Mouse (Mus musculus) forebrain, postnatal 0 days (tissue): ENCODE data around the gene Cd80. TPM values are rescaled to one million over a fixed set of nuclear protein-coding genes. Genes with fewer than 3 reads are reported as not detected.

Experiments used
- ATAC-seq: fragments of 200-750 bp; cut with Nextera tagmentation; 2 replicates; pipeline ENCODE4 v1.8.0; 2017; ENCODE audit warnings: mild to moderate bottlenecking, moderate library complexity
- DNase-seq: peaks from one replicate; pipeline ENCODE4 v3.0.0-alpha.2; 2015
- H3K27ac ChIP-seq: fragments of 300-500 bp; sonication (generic); 2 replicates; pipeline ENCODE4 v1.5.1; 2014; ENCODE audit warnings: low read depth, mild to moderate bottlenecking, antibody characterized with exemption, low read length, moderate library complexity, mixed read lengths
- H3K27me3 ChIP-seq: fragments of 300-500 bp; sonication (generic); 2 replicates; pipeline ENCODE4 v1.6.1; 2014; ENCODE audit warnings: mild to moderate bottlenecking, low read length, mixed read lengths; ENCODE audit not compliant: insufficient read depth
- H3K36me3 ChIP-seq: fragments of 300-500 bp; sonication (generic); 2 replicates; pipeline ENCODE4 v1.6.1; 2014; ENCODE audit warnings: mild to moderate bottlenecking, moderate library complexity; ENCODE audit not compliant: insufficient read depth
- H3K4me1 ChIP-seq: fragments of 300-500 bp; sonication (generic); 2 replicates; pipeline ENCODE4 v1.6.1; 2014; ENCODE audit warnings: antibody characterized with exemption; ENCODE audit not compliant: insufficient read depth
- H3K4me2 ChIP-seq: fragments of 300-500 bp; sonication (generic); 2 replicates; pipeline ENCODE4 v1.6.1; 2014; ENCODE audit warnings: low read depth, mild to moderate bottlenecking, moderate library complexity
- H3K4me3 ChIP-seq: fragments of 300-500 bp; sonication (generic); 2 replicates; pipeline ENCODE4 v1.5.1; 2014; ENCODE audit warnings: low read depth, low read length, mixed read lengths
- H3K9ac ChIP-seq: fragments of 300-500 bp; sonication (generic); 2 replicates; pipeline ENCODE4 v1.6.1; 2014; ENCODE audit warnings: mild to moderate bottlenecking
- H3K9me3 ChIP-seq: fragments of 300-500 bp; sonication (generic); 2 replicates; pipeline ENCODE4 v1.6.1; 2016; ENCODE audit warnings: low read length
- CTCF ChIP-seq: sonication (generic); IDR thresholded peaks from 2 replicates; pipeline ENCODE4 v1.5.1; 2016; ENCODE audit warnings: antibody characterized with exemption, control low read depth, low read depth
- WGBS: fragments of 180-500 bp; shearing (Covaris S2); extraction: QIAGEN DNeasy Blood & Tissue Kit; methylation state at CpG from one replicate; pipeline ENCODE4 v1.1.7; 2014; 5-methylcytosine and 5-hydroxymethylcytosine counted together
- polyA plus RNA-seq: library from polyadenylated mRNA; unstranded; fragments of >200 nt; fragmentation: Nextera tagmentation; extraction: Ambion mirVana; gene quantifications from 2 replicates; pipeline ENCODE4 v1.2.1, GENCODE M21; 2015
- total RNA-seq: library from RNA; depleted of rRNA; stranded (reverse); fragments of >200 nt; gene quantifications from 2 replicates; pipeline ENCODE4 v1.2.3, GENCODE M21; 2014

Gene Cd80
- total and polyA plus RNA-seq, 2 experiments from 2014 or later, result 0.25 to 0.86 TPM

GRCm38 (mm10) chr16:38466089-38466488, 10.7 kb downstream of the Cd80 start:
- Histone ChIP-seq H3K27ac (no peak overlapping the region), H3K9ac (no peak overlapping the region), H3K4me3 (no peak overlapping the region), H3K36me3 (no peaks in the 10 kb centered on the region), H3K4me1 (no peaks in the 10 kb centered on the region), H3K4me2 (no peak overlapping the region), H3K27me3 (no peaks in the 10 kb centered on the region), H3K9me3 (no peaks in the 10 kb centered on the region)
- TF ChIP-seq CTCF, result no peak
- ATAC-seq (no peak), DNase-seq (no peak)
- WGBS, result 81% methylated on average over 4 of the region's 4 CpGs

DNA sequence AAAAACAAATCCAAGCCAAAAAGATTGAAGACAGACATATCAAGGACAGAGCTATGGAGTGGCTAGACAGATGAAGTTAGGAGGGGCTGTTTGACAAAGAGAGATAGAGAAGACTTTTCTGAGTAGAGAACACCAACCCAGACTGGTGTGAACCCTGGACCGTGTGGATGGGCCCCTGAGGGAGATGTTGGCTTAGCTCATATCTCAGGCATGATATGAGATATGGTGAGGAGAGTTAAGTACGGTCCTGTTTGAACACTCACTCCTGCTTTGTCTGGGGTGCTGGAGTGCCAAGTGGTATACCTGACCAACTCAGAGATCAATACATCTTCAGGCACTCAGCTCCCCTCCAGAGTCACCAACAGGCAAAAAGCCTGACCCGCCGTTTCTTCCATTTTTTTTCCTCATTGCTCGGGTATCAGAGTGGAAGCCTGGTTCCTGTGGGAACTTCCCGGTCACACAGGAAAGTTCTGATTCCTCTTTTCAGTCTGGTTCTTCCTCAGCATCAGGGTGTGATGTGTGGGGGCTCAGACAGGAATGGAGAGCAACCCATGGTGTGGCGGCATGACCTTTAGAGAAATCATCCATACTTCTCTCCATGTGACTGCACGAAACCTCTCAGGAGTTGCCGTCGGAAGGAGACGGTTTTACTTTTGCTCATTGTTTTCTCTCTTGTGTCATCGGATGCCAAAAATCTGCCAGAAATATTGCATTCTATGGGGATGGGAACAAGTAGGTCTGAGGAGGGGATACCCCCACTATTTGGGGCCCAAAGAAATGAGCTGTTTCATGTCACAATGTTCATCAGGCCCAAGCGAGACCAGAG, 11.9 kb downstream of the Cd80 start:
- Histone ChIP-seq H3K4me2 (no peak overlapping the region), H3K36me3 (no peaks in the 10 kb centered on the region), H3K9ac (no peak overlapping the region), H3K27ac (no peak overlapping the region), H3K4me3 (no peak overlapping the region), H3K27me3 (no peaks in the 10 kb centered on the region), H3K4me1 (no peaks in the 10 kb centered on the region), H3K9me3 (no peaks in the 10 kb centered on the region)
- DNase-seq (no peak), ATAC-seq (no peak)
- 90% methylated on average over 13 of the region's 13 CpGs for WGBS
- TF ChIP-seq CTCF, result no peak

- H3K4me2 ChIP-seq, result no peak overlapping the region
- no peak overlapping the region for H3K27ac ChIP-seq
- no peak for TF ChIP-seq CTCF
- no peaks in the 10 kb centered on the region for H3K9me3 ChIP-seq
- no peaks in the 10 kb centered on the region for H3K36me3 ChIP-seq
- ATAC-seq (no peak), DNase-seq (no peak)
- no peaks in the 10 kb centered on the region for H3K4me1 ChIP-seq
- WGBS, result 86% methylated on average over 8 of the region's 8 CpGs
- H3K4me3 ChIP-seq, result no peak overlapping the region
- H3K9ac ChIP-seq, result no peak overlapping the region
- no peaks in the 10 kb centered on the region for H3K27me3 ChIP-seq
These were observed 12.8 kb downstream of the Cd80 start for GRCm38 (mm10) chr16:38467917-38468705.

DNA sequence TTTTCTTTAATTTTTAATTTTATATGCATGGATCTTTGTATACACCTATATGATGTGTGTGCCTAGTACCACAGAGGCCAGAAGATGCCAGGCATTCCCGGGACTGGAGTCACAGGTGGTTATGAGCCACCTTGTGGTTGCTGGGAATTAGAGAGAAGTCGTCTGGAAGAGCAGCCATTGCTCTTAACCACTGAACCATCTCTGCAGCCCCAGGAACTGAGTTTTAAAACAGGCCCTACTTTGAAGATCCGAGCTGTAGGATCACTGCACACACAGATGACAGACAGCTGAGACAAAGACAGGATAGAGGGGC, 13.3 kb downstream of the Cd80 start:
- Histone ChIP-seq H3K9me3 (no peaks in the 10 kb centered on the region), H3K4me2 (no peak overlapping the region), H3K4me1 (no peaks in the 10 kb centered on the region), H3K27ac (no peak overlapping the region), H3K4me3 (no peak overlapping the region), H3K9ac (no peak overlapping the region), H3K36me3 (no peaks in the 10 kb centered on the region), H3K27me3 (no peaks in the 10 kb centered on the region)
- TF ChIP-seq CTCF, result no peak
- DNase-seq, result no peak
- 31% methylated on average over 3 of the region's 3 CpGs for WGBS
- no peak for ATAC-seq

DNA sequence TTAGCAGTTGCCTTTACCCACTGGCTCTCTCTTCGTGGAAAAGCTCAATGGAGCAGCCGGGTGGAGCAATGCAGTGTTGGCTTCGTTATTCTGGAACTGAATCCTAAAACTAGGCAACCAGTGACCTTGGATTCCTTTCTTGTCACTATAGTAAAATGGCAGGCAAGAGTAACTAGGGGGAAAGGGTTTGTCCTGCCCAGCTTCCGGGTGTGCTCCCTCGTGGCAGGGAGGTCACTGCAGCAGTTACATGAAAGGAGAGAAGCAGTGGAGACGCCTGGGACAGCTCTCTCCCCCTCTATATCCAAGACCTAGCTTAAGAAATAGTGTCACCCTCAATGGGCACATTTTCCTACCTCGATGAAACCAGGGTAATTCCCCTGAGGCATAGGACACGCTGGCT, 14.1 kb downstream of the Cd80 start:
- H3K4me3 ChIP-seq, result no peak overlapping the region
- WGBS, result 65% methylated on average over 8 of the region's 8 CpGs
- H3K27me3 ChIP-seq, result no peaks in the 10 kb centered on the region
- no peak for TF ChIP-seq CTCF
- H3K27ac ChIP-seq, result no peak overlapping the region
- no peaks in the 10 kb centered on the region for H3K36me3 ChIP-seq
- ATAC-seq (no peak), DNase-seq (no peak)
- H3K9me3 ChIP-seq, result no peaks in the 10 kb centered on the region
- no peak overlapping the region for H3K4me2 ChIP-seq
- H3K4me1 ChIP-seq, result no peaks in the 10 kb centered on the region
- no peak overlapping the region for H3K9ac ChIP-seq

DNA sequence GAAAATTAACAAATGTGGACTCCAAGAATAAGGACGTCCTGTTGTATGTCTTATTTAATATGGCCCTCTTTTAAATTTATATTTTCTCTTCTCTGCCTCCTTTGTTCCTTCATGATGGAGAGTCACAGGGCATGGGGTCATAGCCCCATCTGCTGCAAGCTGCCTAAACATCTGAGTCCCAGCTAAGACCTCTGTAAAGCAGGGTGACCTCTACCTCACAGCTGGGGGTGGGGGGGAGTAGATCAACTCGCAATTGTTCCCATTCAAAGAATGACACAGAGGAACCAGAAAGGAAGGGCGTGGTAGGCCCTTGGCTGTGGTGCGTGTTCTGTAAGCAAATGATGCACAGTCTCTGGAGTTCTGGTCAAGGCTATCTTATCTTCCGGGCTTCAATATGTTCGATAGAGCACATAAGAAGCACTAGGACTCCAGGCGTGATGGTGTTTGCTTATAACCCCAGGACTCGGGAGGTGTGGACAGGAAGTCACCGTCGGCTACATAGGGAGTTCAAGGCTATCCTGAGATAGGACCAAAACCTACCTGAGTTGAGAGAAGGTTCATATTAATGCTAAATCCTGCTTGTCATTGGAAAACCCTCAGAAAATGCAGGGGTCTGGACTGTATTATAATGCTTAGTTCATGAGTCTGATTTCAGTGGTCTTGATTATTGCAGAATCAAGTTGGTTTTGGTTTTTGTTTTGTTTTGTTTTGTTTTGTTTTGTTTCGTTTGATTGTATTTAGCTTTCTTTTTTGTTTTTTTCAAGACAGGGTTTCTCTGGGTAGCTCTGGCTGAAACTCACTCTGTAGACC, 16.5 kb downstream of the Cd80 start:
- ATAC-seq, result no peak
- WGBS, result 85% methylated on average over 11 of the region's 11 CpGs
- H3K9ac ChIP-seq, result no peak overlapping the region
- no peak for TF ChIP-seq CTCF
- no peaks in the 10 kb centered on the region for H3K4me1 ChIP-seq
- no peak for DNase-seq
- no peak overlapping the region for H3K4me3 ChIP-seq
- no peaks in the 10 kb centered on the region for H3K36me3 ChIP-seq
- no peak overlapping the region for H3K27ac ChIP-seq
- H3K27me3 ChIP-seq, result no peaks in the 10 kb centered on the region
- no peak overlapping the region for H3K4me2 ChIP-seq
- no peaks in the 10 kb centered on the region for H3K9me3 ChIP-seq

DNA sequence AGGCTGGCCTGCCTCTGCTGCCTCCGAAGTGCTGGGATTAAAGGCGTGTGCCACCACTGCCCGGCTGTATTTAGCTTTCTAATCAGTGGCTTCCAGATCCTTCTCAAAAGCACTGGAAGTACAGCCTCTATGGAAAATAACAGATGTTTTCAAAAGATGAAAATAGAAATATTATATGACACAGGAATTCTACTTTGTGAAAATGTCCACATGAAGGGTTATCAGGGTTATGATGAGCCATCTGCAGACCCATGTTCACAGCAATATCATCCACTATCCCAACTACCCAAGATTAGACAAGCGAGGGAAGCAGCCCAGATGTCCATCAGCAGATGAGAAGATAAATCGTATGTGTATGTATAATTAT, 17.1 kb downstream of the Cd80 start:
- no peaks in the 10 kb centered on the region for H3K36me3 ChIP-seq
- H3K4me1 ChIP-seq, result no peaks in the 10 kb centered on the region
- H3K27me3 ChIP-seq, result no peaks in the 10 kb centered on the region
- H3K4me2 ChIP-seq, result no peak overlapping the region
- no peaks in the 10 kb centered on the region for H3K9me3 ChIP-seq
- WGBS, result 92% methylated on average over 5 of the region's 5 CpGs
- no peak overlapping the region for H3K9ac ChIP-seq
- no peak overlapping the region for H3K4me3 ChIP-seq
- no peak for ATAC-seq
- H3K27ac ChIP-seq, result no peak overlapping the region
- no peak for TF ChIP-seq CTCF
- no peak for DNase-seq
